Mouse (Mus musculus): ENCODE data around the gene Serpinb6a.

Serpinb6a gene

GRCm38 (mm10) chr13:34002058-34003006, at the start of gene Serpinb6a, which contains the start of gene Ripk1:
Gene Serpinb6a (minus strand): TSS chr13:34002794.
Gene Ripk1 (plus strand): TSS chr13:34002363.
- peak; percentile 91 for DNase-seq (ENCODE audit: low spot score)

DNA sequence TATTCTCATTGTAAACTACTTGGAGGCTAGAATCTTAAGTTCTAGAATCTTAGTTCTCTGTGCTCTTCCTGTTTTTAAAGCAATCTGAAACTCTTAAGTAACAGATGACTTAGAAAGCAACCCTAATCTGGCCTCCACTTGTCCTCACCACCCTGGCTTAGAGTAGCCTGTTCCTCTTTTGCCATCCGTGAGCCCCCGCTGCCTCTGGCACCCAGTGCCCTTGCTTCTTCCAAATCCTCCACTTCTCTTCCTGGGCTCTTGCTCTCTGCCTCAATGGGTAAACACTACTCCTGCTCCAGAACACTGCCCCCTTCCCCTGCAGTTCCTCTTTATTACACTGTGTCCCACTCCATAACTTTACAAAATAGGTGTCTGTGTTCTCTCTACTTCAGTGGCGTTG, 49.1 kb upstream of the Serpinb6a start:
- DNase-seq (ENCODE audit: low spot score), result no peak

GRCm38 (mm10) chr13:34050479-34050878, 47.9 kb upstream of the Serpinb6a start:
- DNase-seq (ENCODE audit: low spot score), result no peak

GRCm38 (mm10) chr13:34047526-34047925, 44.9 kb upstream of the Serpinb6a start:
- no peak for DNase-seq (ENCODE audit: low spot score)

GRCm38 (mm10) chr13:34046421-34047012, 43.9 kb upstream of the Serpinb6a start:
- peak; percentile 89 for DNase-seq (ENCODE audit: low spot score)

DNA sequence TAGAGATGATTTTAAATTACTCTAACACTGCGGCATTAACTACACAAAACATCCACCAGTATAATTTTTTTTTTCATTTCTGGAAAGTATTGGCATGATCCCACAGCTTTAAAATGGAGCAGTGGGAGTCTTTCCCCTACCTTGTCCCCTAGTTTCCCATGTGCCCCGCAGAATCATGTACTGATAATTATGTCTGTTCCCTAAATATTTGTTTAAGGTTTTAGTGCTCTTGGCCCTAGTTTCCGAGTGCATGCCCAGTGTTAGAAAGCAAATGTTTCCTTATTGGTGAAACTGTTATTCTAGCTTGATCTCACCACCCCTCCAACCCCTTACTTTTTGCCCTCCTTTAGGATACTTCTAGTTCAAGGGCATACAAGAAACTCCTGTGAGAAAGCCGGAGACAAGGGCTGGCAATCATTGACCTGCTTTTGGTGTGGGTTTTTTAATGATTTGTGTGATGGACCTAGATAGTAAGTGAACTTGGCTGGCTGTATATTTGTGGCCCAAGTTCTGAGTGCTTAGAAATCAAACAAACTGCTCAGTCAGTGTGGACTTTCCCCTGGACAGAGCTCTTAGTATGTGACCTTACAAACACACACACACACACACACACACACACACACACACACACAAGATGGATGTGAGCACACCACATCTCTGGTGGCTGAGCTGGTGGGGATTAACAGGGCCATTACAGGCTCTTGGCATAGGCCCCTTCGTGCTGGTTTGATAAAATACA, 43.1 kb upstream of the Serpinb6a start:
- no peak for DNase-seq (ENCODE audit: low spot score)

- no peak for DNase-seq (ENCODE audit: low spot score)
Observed at GRCm38 (mm10) chr13:34043716-34044393, 41.3 kb upstream of the Serpinb6a start.

- no peak for DNase-seq (ENCODE audit: low spot score)
Observed at GRCm38 (mm10) chr13:34040091-34040490, 37.5 kb upstream of the Serpinb6a start.

DNA sequence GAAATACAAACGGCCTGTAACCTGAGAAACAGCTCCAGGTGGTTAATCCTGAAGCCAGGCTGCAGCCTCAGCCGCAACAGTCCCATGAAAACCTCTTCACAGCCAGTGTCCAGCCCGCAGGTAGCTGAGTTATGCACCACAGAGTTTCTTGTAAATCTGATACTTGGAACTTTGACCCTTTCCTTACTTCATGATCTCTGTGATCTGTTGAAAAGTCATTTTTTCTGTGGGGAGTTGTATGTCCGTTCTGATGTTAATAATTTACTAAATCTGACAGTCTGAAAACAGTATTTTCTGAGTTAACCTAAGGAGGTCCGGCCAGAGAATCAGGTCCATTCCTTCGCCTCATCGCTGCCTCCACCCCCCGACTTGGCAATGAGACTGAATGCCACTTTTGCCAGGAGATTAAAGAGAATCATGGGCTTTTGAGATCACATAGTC, 36.3 kb upstream of the Serpinb6a start:
- DNase-seq (ENCODE audit: low spot score), result no peak

DNA sequence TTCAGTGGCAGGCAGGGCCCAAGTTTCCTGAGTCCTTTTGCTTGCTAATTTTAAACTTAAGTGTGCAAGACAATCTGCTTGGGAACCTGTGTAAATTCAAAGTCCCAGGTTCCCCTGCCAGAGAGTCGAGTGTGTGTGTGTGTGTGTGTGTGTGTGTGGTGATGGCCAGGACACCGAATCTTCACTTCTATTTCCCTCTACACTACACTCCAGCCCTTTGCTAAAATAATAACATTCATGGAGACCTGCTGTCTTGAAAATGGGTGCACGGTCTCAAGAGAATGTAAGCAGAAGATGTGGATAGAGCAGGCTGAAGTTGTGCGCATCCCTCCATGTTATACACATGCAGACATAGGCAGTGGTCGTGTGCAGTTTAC, 35.5 kb upstream of the Serpinb6a start:
- DNase-seq (ENCODE audit: low spot score), result no peak

- peak; percentile 96 for DNase-seq (ENCODE audit: low spot score)
Observed at GRCm38 (mm10) chr13:34037172-34038055, 34.8 kb upstream of the Serpinb6a start, which contains the start of gene Bphl. Gene Bphl (plus strand): TSS chr13:34037597.

- DNase-seq (ENCODE audit: low spot score), result no peak
Observed at GRCm38 (mm10) chr13:34036726-34037125, 34.1 kb upstream of the Serpinb6a start.

- DNase-seq (ENCODE audit: low spot score), result no peak
Observed at GRCm38 (mm10) chr13:34035424-34035823, 32.8 kb upstream of the Serpinb6a start.

DNA sequence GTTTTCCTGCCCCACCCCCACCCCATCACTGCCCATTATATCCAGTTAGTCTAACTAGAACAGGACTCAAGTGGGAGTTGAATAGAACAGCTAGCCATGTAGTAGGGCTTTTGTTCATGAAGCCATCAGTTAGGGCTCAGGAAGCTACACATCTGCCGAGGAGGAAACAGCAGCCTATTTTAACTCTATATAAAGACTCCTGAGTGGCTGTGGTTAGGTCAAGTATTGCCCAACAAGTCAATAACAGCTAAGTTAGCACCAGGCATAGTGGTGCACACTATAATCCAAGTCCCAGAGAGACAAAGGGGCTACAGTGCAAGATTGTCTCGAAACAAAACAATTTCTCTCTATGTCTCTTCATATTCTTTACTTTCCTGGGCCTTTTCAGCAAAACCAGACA, 29.4 kb upstream of the Serpinb6a start:
- no peak for DNase-seq (ENCODE audit: low spot score)

DNA sequence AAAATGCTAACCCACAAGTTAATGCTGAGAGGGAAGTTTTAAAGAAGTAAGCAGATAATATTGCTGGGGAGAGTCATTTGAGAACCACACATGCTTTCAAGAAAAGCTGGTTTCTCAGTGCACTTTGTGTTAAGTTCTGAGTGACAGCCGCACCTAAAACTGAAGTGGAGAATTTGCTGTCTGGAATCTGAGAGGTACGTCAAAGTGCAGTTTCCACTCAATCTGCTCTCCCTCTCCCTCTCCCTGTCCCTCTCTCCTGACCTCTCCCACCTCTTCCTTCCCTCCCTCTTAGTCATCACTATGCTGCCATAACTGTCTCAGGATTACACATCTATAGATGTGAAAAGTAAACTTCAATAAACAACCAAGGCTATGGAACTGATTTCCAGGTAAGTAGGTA, 19.4 kb upstream of the Serpinb6a start:
- no peak for DNase-seq (ENCODE audit: low spot score)

DNA sequence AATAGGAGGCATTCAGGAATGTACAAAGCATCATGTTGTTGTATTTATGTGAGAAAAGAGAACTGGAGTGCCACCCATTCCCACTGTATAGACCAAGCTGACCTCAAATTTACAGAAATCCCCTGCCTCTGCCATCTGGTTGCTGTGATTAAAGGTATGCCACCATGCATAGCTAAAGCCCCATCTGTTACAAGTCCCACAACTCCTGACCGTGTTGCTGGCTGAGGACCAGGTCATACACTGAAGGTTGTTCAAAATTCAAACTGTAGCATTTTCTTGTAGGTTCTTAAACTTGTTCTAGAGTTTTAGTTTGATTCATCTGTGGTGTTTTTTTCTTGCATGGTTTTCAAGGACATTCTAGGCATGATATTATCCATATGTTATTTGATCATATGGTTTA, 15.9 kb upstream of the Serpinb6a start:
- no peak for DNase-seq (ENCODE audit: low spot score)

DNA sequence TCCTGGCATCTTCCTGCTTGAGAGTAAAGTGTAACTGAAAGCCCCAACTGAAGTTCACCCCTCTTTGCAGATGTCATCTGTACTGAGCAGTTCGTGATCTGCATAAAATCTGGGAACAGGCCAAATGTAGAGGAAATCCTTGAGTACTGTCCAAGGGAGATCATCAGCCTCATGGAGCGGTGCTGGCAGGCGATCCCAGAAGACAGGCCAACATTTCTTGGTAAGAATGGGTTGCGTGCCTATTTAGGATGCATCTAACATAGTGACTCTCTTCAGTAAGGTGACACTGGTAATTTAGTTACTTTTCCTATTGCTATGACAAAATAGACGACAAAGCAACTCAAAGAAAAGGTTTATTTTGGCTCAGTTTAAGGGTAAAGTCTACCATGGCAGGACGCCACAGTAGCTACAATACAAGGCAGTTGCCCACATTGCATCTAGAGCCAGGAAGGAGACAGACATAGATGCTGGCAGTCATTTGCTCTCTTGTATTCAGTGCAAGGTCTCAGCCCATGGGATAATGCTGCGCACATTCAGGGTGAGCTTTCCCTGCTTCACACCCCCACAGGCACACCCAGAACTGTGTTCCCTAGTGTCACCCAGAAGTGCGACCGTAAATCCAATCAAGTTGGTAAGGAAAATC, 14.5 kb upstream of the Serpinb6a start:
- DNase-seq (ENCODE audit: low spot score), result no peak

DNA sequence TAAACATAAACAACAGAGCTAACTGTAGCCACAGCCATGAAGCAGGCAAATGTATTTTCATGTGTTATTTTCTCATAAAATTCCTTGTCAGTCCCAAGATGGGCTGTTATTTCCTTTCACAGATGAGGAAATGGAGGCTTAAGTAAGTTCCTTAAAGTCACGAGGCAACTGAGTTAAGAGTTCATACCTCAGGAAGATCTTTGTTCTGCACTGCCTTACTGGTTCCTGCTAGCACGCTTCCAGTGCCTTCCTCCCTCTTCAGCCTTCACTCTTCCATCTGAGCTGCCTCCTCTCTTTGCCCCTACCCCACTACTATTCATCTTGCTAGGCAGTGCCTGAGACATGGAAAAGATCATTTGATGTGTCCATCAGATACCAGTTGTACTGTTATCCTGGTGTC, 4.6 kb upstream of the Serpinb6a start:
- DNase-seq (ENCODE audit: low spot score), result no peak

DNA sequence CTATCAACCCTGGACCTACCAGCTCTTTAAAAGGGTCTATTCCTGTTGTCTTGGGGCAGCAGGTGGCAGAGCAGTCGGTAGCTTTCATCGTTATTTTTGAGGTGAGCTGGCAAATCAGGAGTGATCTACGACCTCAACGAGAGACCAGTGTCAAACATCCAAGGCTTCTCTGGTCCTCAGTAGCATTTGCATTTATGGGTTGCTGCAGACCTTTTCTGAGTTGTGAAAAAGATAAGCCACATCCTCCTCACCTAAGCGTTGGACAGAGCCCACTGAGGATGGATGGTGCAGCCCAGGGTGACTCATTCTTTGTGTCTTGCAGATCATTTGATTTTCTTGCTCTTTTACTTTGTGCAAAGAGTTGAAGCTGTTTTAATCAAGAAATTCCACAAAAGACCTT, 464 bp upstream of the Serpinb6a start:
- DNase-seq (ENCODE audit: low spot score), result no peak

- peak; percentile 85 for DNase-seq (ENCODE audit: low spot score)
Observed at GRCm38 (mm10) chr13:33995197-33995596, 7.4 kb downstream of the Serpinb6a start.

Data from retina, embryonic 14.5 days (tissue).